Mouse (Mus musculus): ENCODE measurements around the gene Olfr1243. TPM values are rescaled to one million over a fixed set of nuclear protein-coding genes. Genes with fewer than 3 reads are reported as not detected.
"Not testable (repeated sequence)": the region's sequence is repeated elsewhere in the genome, so short reads cannot be mapped to it uniquely, and the experiment has no call there.

The Olfr1243 gene
- not detected in 2 replicates for polyA plus RNA-seq (2014; fragmentation: Nextera tagmentation; extraction: Ambion mirVana)

- no peaks in the 10 kb centered on the region for H3K36me3 ChIP-seq (ENCODE audit: control insufficient read depth, insufficient read depth, low read length)
- WGBS: 89% methylated on average over 1 of the region's 1 CpGs
- H3K27ac ChIP-seq (ENCODE audit: low read depth, low read length): no peak within 1 kb of the TSS
- H3K9me3 ChIP-seq (replicated peaks; ENCODE audit: control insufficient read depth, low read length): no peaks in the 10 kb centered on the region
- no peak within 1 kb of the TSS for H3K9ac ChIP-seq (ENCODE audit: low read length)
- no peak for ATAC-seq
- no peaks in the 10 kb centered on the region for H3K4me1 ChIP-seq (ENCODE audit: control insufficient read depth, insufficient read depth, low read length)
- no peak within 1 kb of the TSS for H3K4me3 ChIP-seq (ENCODE audit: low read depth, low read length)
- no peak within 1 kb of the TSS for H3K4me2 ChIP-seq (ENCODE audit: low read length)
- no peak for DNase-seq (ENCODE audit: low spot score)
- H3K27me3 ChIP-seq (replicated peaks; ENCODE audit: control insufficient read depth, insufficient read depth, low read length): no peaks in the 10 kb centered on the region
Measured at GRCm38 (mm10) chr2:89531387-89531786, at the start of gene Olfr1243. Gene Olfr1243, minus strand, starts transcription at chr2:89531487.

GRCm38 (mm10) chr2:89578347-89578746 is 47.1 kb upstream of the Olfr1243 start, which contains the start of gene Olfr1245:
Gene Olfr1245, minus strand, starts transcription at chr2:89578447.
- 90% methylated on average over 1 of the region's 1 CpGs for WGBS
- Histone ChIP-seq H3K9ac (ENCODE audit: low read length) (no peak within 1 kb of the TSS), H3K9me3 (replicated peaks; ENCODE audit: control insufficient read depth, low read length) (no peaks in the 10 kb centered on the region), H3K4me2 (ENCODE audit: low read length) (no peak within 1 kb of the TSS), H3K4me3 (ENCODE audit: low read depth, low read length) (no peak within 1 kb of the TSS), H3K36me3 (ENCODE audit: control insufficient read depth, insufficient read depth, low read length) (no peaks in the 10 kb centered on the region), H3K27ac (ENCODE audit: low read depth, low read length) (no peak within 1 kb of the TSS), H3K27me3 (replicated peaks; ENCODE audit: control insufficient read depth, insufficient read depth, low read length) (no peaks in the 10 kb centered on the region), H3K4me1 (ENCODE audit: control insufficient read depth, insufficient read depth, low read length) (no peaks in the 10 kb centered on the region)
- DNase-seq (ENCODE audit: low spot score) (no peak), ATAC-seq (no peak)

- not testable (repeated sequence) for H3K4me3 ChIP-seq (ENCODE audit: low read depth, low read length); H3K4me1 ChIP-seq (ENCODE audit: control insufficient read depth, insufficient read depth, low read length); H3K27me3 ChIP-seq (replicated peaks; ENCODE audit: control insufficient read depth, insufficient read depth, low read length); H3K36me3 ChIP-seq (ENCODE audit: control insufficient read depth, insufficient read depth, low read length); H3K9me3 ChIP-seq (replicated peaks; ENCODE audit: control insufficient read depth, low read length); H3K9ac ChIP-seq (ENCODE audit: low read length); H3K27ac ChIP-seq (ENCODE audit: low read depth, low read length); DNase-seq (ENCODE audit: low spot score); ATAC-seq; H3K4me2 ChIP-seq (ENCODE audit: low read length)
- 45% methylated on average over 2 of the region's 2 CpGs for WGBS
Measured at GRCm38 (mm10) chr2:89562706-89563105, 31.4 kb upstream of the Olfr1243 start.

DNA sequence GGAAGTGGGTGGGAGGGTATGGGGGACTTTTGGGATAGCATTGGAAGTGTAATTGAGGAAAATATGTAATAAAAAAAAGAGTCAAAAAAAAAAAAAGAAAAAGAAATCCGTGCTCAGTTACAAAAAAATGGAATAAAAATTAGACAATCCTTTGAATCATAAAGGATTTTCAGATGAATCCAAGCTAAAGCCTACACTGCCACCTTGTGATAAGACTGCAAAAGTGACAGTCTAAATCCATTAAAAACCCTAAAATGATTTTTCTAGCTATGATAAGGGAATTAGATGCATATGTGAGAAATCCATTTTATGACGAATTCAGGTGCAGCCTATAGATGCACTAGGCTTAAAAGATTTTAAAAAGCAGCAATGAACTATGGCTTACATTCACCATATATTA is 13.2 kb upstream of the Olfr1243 start:
- Histone ChIP-seq H3K9me3 (replicated peaks; ENCODE audit: control insufficient read depth, low read length) (no peaks in the 10 kb centered on the region), H3K4me1 (ENCODE audit: control insufficient read depth, insufficient read depth, low read length) (no peaks in the 10 kb centered on the region), H3K4me3 (ENCODE audit: low read depth, low read length) (no peak overlapping the region), H3K36me3 (ENCODE audit: control insufficient read depth, insufficient read depth, low read length) (no peaks in the 10 kb centered on the region), H3K4me2 (ENCODE audit: low read length) (no peak overlapping the region), H3K9ac (ENCODE audit: low read length) (no peak overlapping the region), H3K27ac (ENCODE audit: low read depth, low read length) (no peak overlapping the region), H3K27me3 (replicated peaks; ENCODE audit: control insufficient read depth, insufficient read depth, low read length) (no peaks in the 10 kb centered on the region)
- 62% methylated on average over 2 of the region's 2 CpGs for WGBS
- no peak for ATAC-seq
- DNase-seq (ENCODE audit: low spot score): peak; percentile 44

DNA sequence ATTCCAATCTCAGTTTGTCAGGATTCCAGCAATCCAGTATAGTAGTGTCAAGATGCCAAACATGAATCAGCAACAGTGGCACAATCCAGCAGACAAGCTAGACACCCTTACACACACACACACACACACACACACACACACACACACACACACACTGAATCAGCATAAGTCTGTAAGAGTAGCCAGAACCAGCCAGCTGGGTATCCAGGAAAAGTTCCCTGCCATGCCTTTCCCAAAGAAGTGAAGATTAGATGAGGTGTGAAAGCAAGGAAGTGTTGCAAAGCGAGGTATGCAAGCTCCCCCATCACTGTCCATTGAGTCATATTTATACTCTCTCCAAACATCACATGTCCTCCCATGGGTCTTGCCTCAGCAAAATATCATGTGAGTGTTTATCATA is 8.6 kb upstream of the Olfr1243 start:
- 74% methylated on average over 1 of the region's 1 CpGs for WGBS
- DNase-seq (ENCODE audit: low spot score): no peak
- Histone ChIP-seq H3K9ac (ENCODE audit: low read length) (no peak overlapping the region), H3K27ac (ENCODE audit: low read depth, low read length) (no peak overlapping the region), H3K4me3 (ENCODE audit: low read depth, low read length) (no peak overlapping the region), H3K4me2 (ENCODE audit: low read length) (no peak overlapping the region), H3K4me1 (ENCODE audit: control insufficient read depth, insufficient read depth, low read length) (no peaks in the 10 kb centered on the region), H3K9me3 (replicated peaks; ENCODE audit: control insufficient read depth, low read length) (no peaks in the 10 kb centered on the region), H3K27me3 (replicated peaks; ENCODE audit: control insufficient read depth, insufficient read depth, low read length) (no peaks in the 10 kb centered on the region), H3K36me3 (ENCODE audit: control insufficient read depth, insufficient read depth, low read length) (no peaks in the 10 kb centered on the region)
- no peak for ATAC-seq

DNA sequence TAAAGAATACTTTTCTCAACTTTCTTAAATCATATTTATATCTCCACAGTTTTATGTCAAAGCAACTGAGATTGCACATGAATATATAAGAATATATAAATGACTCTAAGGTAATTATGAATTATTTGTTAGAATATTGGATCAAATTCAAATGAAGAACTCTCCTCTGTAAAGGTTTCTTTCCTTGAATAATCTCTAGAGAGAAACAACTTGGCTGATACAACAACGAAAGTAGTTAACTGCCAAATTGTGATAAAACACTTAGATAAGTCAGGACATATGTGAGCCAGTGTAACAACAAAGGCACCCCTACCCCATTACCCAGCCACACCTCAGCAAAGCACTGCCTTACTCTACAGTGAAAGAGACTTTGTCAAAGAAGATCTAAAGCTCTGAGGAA is 33.1 kb downstream of the Olfr1243 start, which contains the start of gene Olfr1242:
Olfr1242 (minus strand) TSS at position 101 of the 400 bp plus-strand sequence.
- ATAC-seq: no peak
- no peak within 1 kb of the TSS for H3K9ac ChIP-seq (ENCODE audit: low read length)
- H3K27me3 ChIP-seq (replicated peaks; ENCODE audit: control insufficient read depth, insufficient read depth, low read length): no peaks in the 10 kb centered on the region
- no peaks in the 10 kb centered on the region for H3K36me3 ChIP-seq (ENCODE audit: control insufficient read depth, insufficient read depth, low read length)
- WGBS: 96% methylated on average over 1 of the region's 1 CpGs
- no peak within 1 kb of the TSS for H3K4me2 ChIP-seq (ENCODE audit: low read length)
- H3K4me3 ChIP-seq (ENCODE audit: low read depth, low read length): no peak within 1 kb of the TSS
- no peak for DNase-seq (ENCODE audit: low spot score)
- no peaks in the 10 kb centered on the region for H3K4me1 ChIP-seq (ENCODE audit: control insufficient read depth, insufficient read depth, low read length)
- no peak within 1 kb of the TSS for H3K27ac ChIP-seq (ENCODE audit: low read depth, low read length)
- no peaks in the 10 kb centered on the region for H3K9me3 ChIP-seq (replicated peaks; ENCODE audit: control insufficient read depth, low read length)

DNA sequence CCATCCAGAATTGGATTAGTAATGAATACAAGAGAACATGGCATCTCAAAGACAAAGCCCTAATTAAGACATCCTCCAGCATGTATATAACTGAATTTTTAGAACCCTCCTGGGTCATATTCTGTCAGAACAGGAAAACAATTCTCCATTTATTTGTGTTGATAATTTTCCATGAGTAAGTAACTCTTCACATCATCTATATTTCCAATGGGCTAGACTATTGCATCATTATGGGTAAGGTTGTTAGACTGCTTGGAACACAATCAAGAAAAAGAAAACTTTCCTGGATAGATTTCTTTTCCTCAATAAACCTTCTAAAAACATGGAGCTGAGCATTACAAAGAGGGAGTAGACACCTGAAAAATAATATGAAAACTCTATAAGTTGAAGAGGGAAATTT is 44.3 kb downstream of the Olfr1243 start, which contains the start of gene Olfr1241:
Olfr1241 (minus strand) TSS at position 101 of the 400 bp plus-strand sequence.
- no peaks in the 10 kb centered on the region for H3K4me1 ChIP-seq (ENCODE audit: control insufficient read depth, insufficient read depth, low read length)
- H3K4me3 ChIP-seq (ENCODE audit: low read depth, low read length): no peak within 1 kb of the TSS
- H3K27me3 ChIP-seq (replicated peaks; ENCODE audit: control insufficient read depth, insufficient read depth, low read length): no peaks in the 10 kb centered on the region
- H3K9ac ChIP-seq (ENCODE audit: low read length): no peak within 1 kb of the TSS
- no peak for DNase-seq (ENCODE audit: low spot score)
- no peaks in the 10 kb centered on the region for H3K36me3 ChIP-seq (ENCODE audit: control insufficient read depth, insufficient read depth, low read length)
- H3K9me3 ChIP-seq (replicated peaks; ENCODE audit: control insufficient read depth, low read length): no peaks in the 10 kb centered on the region
- H3K27ac ChIP-seq (ENCODE audit: low read depth, low read length): no peak within 1 kb of the TSS
- no peak within 1 kb of the TSS for H3K4me2 ChIP-seq (ENCODE audit: low read length)
- no peak for ATAC-seq

Other genes starting within 250 kb of the Olfr1243 start
- gene Olfr1229, start 243.5 kb downstream of the Olfr1243 start, polyA plus RNA-seq (2014; fragmentation: Nextera tagmentation; extraction: Ambion mirVana): not detected in 2 replicates
- gene Olfr1230, start 234.2 kb downstream of the Olfr1243 start, polyA plus RNA-seq (2014; fragmentation: Nextera tagmentation; extraction: Ambion mirVana): not detected in 2 replicates
- not detected in 2 replicates for gene Olfr1231, start 224.4 kb downstream of the Olfr1243 start, polyA plus RNA-seq (2014; fragmentation: Nextera tagmentation; extraction: Ambion mirVana)
- gene Olfr1232, start 201.8 kb downstream of the Olfr1243 start, polyA plus RNA-seq (2014; fragmentation: Nextera tagmentation; extraction: Ambion mirVana): not detected in 2 replicates
- gene Olfr1233, start 189.1 kb downstream of the Olfr1243 start, polyA plus RNA-seq (2014; fragmentation: Nextera tagmentation; extraction: Ambion mirVana): not detected in 2 replicates
- gene Olfr1234, start 166.6 kb downstream of the Olfr1243 start, polyA plus RNA-seq (2014; fragmentation: Nextera tagmentation; extraction: Ambion mirVana): not detected in 2 replicates
- not detected in 2 replicates for gene Olfr1238, start 121.8 kb downstream of the Olfr1243 start, polyA plus RNA-seq (2014; fragmentation: Nextera tagmentation; extraction: Ambion mirVana)
- gene Olfr1239, start 111.1 kb downstream of the Olfr1243 start, polyA plus RNA-seq (2014; fragmentation: Nextera tagmentation; extraction: Ambion mirVana): not detected in 2 replicates
- gene Olfr1240, start 88.5 kb downstream of the Olfr1243 start, polyA plus RNA-seq (2014; fragmentation: Nextera tagmentation; extraction: Ambion mirVana): not detected in 2 replicates
- not detected in 2 replicates for gene Olfr1241, start 44.4 kb downstream of the Olfr1243 start, polyA plus RNA-seq (2014; fragmentation: Nextera tagmentation; extraction: Ambion mirVana)
- not detected in 2 replicates for gene Olfr1242, start 33.2 kb downstream of the Olfr1243 start, polyA plus RNA-seq (2014; fragmentation: Nextera tagmentation; extraction: Ambion mirVana)
- not detected in 2 replicates for gene Olfr1245, start 47.0 kb upstream of the Olfr1243 start, polyA plus RNA-seq (2014; fragmentation: Nextera tagmentation; extraction: Ambion mirVana)
- gene Olfr1246, start 61.7 kb upstream of the Olfr1243 start, polyA plus RNA-seq (2014; fragmentation: Nextera tagmentation; extraction: Ambion mirVana): not detected in 2 replicates
- not detected in 2 replicates for gene Olfr1247, start 82.6 kb upstream of the Olfr1243 start, polyA plus RNA-seq (2014; fragmentation: Nextera tagmentation; extraction: Ambion mirVana)
- not detected in 2 replicates for gene Olfr1248, start 86.8 kb upstream of the Olfr1243 start, polyA plus RNA-seq (2014; fragmentation: Nextera tagmentation; extraction: Ambion mirVana)
- not detected in 2 replicates for gene Olfr1249, start 103.5 kb upstream of the Olfr1243 start, polyA plus RNA-seq (2014; fragmentation: Nextera tagmentation; extraction: Ambion mirVana)
- gene Olfr1250, start 130.0 kb upstream of the Olfr1243 start, polyA plus RNA-seq (2014; fragmentation: Nextera tagmentation; extraction: Ambion mirVana): not detected in 2 replicates
- gene Olfr1251, start 140.4 kb upstream of the Olfr1243 start, polyA plus RNA-seq (2014; fragmentation: Nextera tagmentation; extraction: Ambion mirVana): not detected in 2 replicates
- gene Olfr1252, start 193.5 kb upstream of the Olfr1243 start, polyA plus RNA-seq (2014; fragmentation: Nextera tagmentation; extraction: Ambion mirVana): not detected in 2 replicates
- not detected in 2 replicates for gene Olfr1253, start 225.6 kb upstream of the Olfr1243 start, polyA plus RNA-seq (2014; fragmentation: Nextera tagmentation; extraction: Ambion mirVana)

Data from forebrain, embryonic 14.5 days (tissue).